Comparison of ENCODE assay signal across 9 mouse cellular contexts in genomic region chr16:43335151-43335823, GRCm38 (mm10).
DNase-seq lines count a peak whose midpoint lies in the region; ATAC-seq and TF ChIP-seq lines count a peak whose summit lies in the region.
"Had no signal": no experiment of that assay in that cellular context is flagged by ENCODE, and none has a peak within 500 bp of the region (broad histone marks: within the 10 kb centered on the region; RNA-seq: fewer than 3 reads in every experiment).

No protein-coding gene starts in this region.

- H3K27me3 ChIP-seq in neural tube, embryonic 15.5 days (replicated peaks), result no peaks in the 10 kb centered on the region
- H3K27me3 ChIP-seq in heart, embryonic 10.5 days (ENCODE audit: insufficient read depth, poor library complexity, severe bottlenecking), result no peaks in the 10 kb centered on the region
- no peaks in the 10 kb centered on the region for H3K27me3 ChIP-seq in cerebellum, adult 2 months (ENCODE audit: control insufficient read depth, insufficient read depth, low read length)
- H3K27me3 ChIP-seq: midbrain, embryonic 12.5 days had no signal

- 0 out of 2 replicates have a peak overlapping the region, but pooled peaks have one; percentile 9 for H3K27ac ChIP-seq in neural tube, embryonic 15.5 days (replicated peaks)
- H3K27ac ChIP-seq in heart, embryonic 10.5 days, result peak overlapping the region; percentile 59; the same call in 1 of the 2 replicates
- no peak overlapping the region; the same call in 1 of the 2 replicates for H3K27ac ChIP-seq in cerebellum, adult 2 months (ENCODE audit: insufficient read depth, low read length)

- TF ChIP-seq CTCF in cerebellum, adult 2 months (IDR thresholded peaks at IDR 0.05; ENCODE audit: borderline replicate concordance, insufficient read depth, low read depth, low read length), result no peak

- WGBS in neural tube, embryonic 15.5 days, result 63% methylated on average over 8 of the region's 8 CpGs
- 68% methylated on average over 8 of the region's 8 CpGs for WGBS in heart, embryonic 10.5 days
- 79% methylated on average over 8 of the region's 8 CpGs for WGBS in cerebellum, adult 2 months

- H3K4me1 ChIP-seq in neural tube, embryonic 15.5 days, result 0 out of 2 replicates have a peak, but pooled peaks cover 3% of the 10 kb centered on the region
- H3K4me1 ChIP-seq in heart, embryonic 10.5 days, result peaks cover 17% of the 10 kb centered on the region
- H3K4me1 ChIP-seq in cerebellum, adult 2 months (ENCODE audit: control insufficient read depth, insufficient read depth, low read length), result peaks cover 3% of the 10 kb centered on the region; the same call in 1 of the 2 replicates

- 0 out of 2 replicates have a peak overlapping the region, but pooled peaks have one; percentile 3 for H3K4me2 ChIP-seq in neural tube, embryonic 15.5 days
- H3K4me2 ChIP-seq: midbrain, embryonic 12.5 days had no signal

- no peak for DNase-seq in neural tube, embryonic 10.5 days (ENCODE audit: extremely low spot score, low spot score)
- DNase-seq in heart, embryonic 10.5 days (ENCODE audit: low spot score), result no peak
- DNase-seq in kidney, postnatal 25 days, result peak; percentile 58 to 82
- peak; percentile 3 for DNase-seq in yolk sac, embryonic 10.5 days (ENCODE audit: low spot score)
- DNase-seq in thymus, postnatal 14 days, result no peak
- DNase-seq in cerebellum, adult 2 months, result no peak

- no peak for ATAC-seq in neural tube, embryonic 15.5 days (ENCODE audit: low FRiP score)
- ATAC-seq in erythroblast, adult 5-6 weeks (replicated peaks; ENCODE audit: low FRiP score, poor library complexity, severe bottlenecking), result no peak

- H3K36me3 ChIP-seq in neural tube, embryonic 15.5 days, result no peaks in the 10 kb centered on the region
- no peaks in the 10 kb centered on the region for H3K36me3 ChIP-seq in heart, embryonic 10.5 days
- H3K36me3 ChIP-seq: midbrain, embryonic 12.5 days had no signal

- H3K9ac ChIP-seq in neural tube, embryonic 15.5 days (replicated peaks), result no peak overlapping the region
- H3K9ac ChIP-seq: midbrain, embryonic 12.5 days had no signal

- no peak for TF ChIP-seq POLR2A in cerebellum, adult 2 months (IDR thresholded peaks at IDR 0.05; ENCODE audit: borderline replicate concordance, insufficient read depth, low read length)

- H3K4me3 ChIP-seq in neural tube, embryonic 15.5 days (replicated peaks), result no peak overlapping the region
- no peak overlapping the region for H3K4me3 ChIP-seq in heart, embryonic 10.5 days
- H3K4me3 ChIP-seq in cerebellum, adult 2 months (replicated peaks; ENCODE audit: insufficient read depth, low read depth, low read length), result no peak overlapping the region
- H3K4me3 ChIP-seq: midbrain, embryonic 12.5 days had no signal

- H3K9me3 ChIP-seq in neural tube, embryonic 15.5 days (replicated peaks), result no peaks in the 10 kb centered on the region
- no peaks in the 10 kb centered on the region for H3K9me3 ChIP-seq in heart, embryonic 10.5 days
- H3K9me3 ChIP-seq: midbrain, embryonic 12.5 days had no signal

Comparison
In these comparisons a context has a peak if more than half of its experiments do, and no peak if none do; other contexts are left out.
1. DNase-seq: peak in kidney, postnatal 25 days (2 of 2) and yolk sac, embryonic 10.5 days (single experiment); none in neural tube, embryonic 10.5 days (single experiment), heart, embryonic 10.5 days (single experiment), thymus, postnatal 14 days (single experiment) and cerebellum, adult 2 months (0 of 2).